Mouse (Mus musculus): ENCODE measurements around the gene Rilp. TPM values are rescaled to one million over a fixed set of nuclear protein-coding genes. Genes with fewer than 3 reads are reported as not detected.

Rilp gene
- polyA plus RNA-seq, 1 experiment from 2014 or later: 0.54 TPM

- H3K27ac ChIP-seq (replicated peaks): 0 out of 2 replicates have a peak overlapping the region, but pooled peaks have one; percentile 99
- H3K4me2 ChIP-seq: no peak overlapping the region
- WGBS: 52% methylated on average over 4 of the region's 4 CpGs
- no peaks in the 10 kb centered on the region for H3K27me3 ChIP-seq
- H3K9ac ChIP-seq: no peak overlapping the region
- H3K4me3 ChIP-seq: no peak overlapping the region
- no peaks in the 10 kb centered on the region for H3K36me3 ChIP-seq
- ATAC-seq (ENCODE audit: low read depth): no peak
- no peaks in the 10 kb centered on the region for H3K9me3 ChIP-seq
- H3K4me1 ChIP-seq (replicated peaks): peaks cover 21% of the 10 kb centered on the region
Observed at GRCm38 (mm10) chr11:75529771-75530170, 19.9 kb downstream of the Rilp start.

DNA sequence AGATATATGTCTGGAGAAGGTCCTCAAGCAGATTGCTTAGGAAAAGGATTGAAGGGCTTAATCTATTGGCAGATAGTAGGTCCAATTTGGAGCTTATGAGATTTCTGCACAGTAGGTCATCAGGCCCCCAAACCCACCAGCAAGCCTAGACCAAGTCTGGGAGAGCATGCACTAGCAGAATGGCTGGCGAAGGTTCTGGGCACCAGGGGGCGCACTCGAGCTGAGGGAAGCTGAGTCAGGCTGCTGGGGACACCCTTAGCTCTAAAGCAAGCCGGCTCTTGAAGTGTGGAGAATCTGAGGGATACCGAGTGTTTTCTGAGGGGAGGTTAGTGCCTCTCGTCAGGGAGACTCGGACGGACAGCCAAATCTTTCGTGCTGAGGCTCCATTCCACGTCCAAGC, 20.4 kb downstream of the Rilp start:
- Histone ChIP-seq H3K36me3 (no peaks in the 10 kb centered on the region), H3K9me3 (no peaks in the 10 kb centered on the region), H3K27me3 (no peaks in the 10 kb centered on the region), H3K4me2 (peak overlapping the region; percentile 97), H3K4me3 (peak overlapping the region; percentile 71), H3K9ac (peak overlapping the region; percentile 97), H3K27ac (replicated peaks) (peak overlapping the region; percentile 99), H3K4me1 (replicated peaks) (peaks cover 27% of the 10 kb centered on the region)
- peak; percentile 14; the same call in 1 of the 2 replicates for ATAC-seq (ENCODE audit: low read depth)
- WGBS: 0% methylated on average over 10 of the region's 10 CpGs

DNA sequence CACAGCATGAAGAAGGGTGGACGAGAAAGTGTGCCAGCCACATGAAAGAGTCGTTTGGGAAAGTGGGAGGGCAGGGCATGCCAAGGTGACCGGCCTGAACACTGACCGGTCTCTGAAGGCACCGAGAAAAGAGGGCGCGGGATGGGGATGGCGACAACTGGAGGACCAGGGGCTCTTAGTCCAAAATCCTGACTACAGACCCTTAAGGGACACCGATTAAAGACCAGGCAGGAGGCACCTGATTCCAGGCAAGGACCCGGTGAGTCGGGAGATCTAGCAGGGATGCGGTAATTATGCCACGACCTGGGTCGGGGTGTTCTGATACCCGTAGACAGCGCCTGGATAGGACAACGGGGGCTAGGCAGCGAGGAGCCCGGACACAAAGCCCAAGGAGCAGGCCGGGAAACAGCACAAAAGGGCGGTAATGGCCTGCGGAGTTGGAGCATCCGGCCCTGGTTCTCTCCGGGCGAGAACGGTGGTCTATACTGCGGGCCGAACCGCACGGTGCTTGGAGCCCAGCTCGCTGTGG, 21.0 kb downstream of the Rilp start:
- Histone ChIP-seq H3K36me3 (no peaks in the 10 kb centered on the region), H3K4me1 (replicated peaks) (peaks cover 33% of the 10 kb centered on the region), H3K27me3 (no peaks in the 10 kb centered on the region), H3K9me3 (no peaks in the 10 kb centered on the region), H3K4me2 (peak overlapping the region; percentile 97), H3K27ac (replicated peaks) (peak overlapping the region; percentile 99), H3K4me3 (peak overlapping the region; percentile 71), H3K9ac (peak overlapping the region; percentile 97)
- under 1% methylated on average over 31 of the region's 31 CpGs for WGBS
- ATAC-seq (ENCODE audit: low read depth): peak; percentile 21

GRCm38 (mm10) chr11:75531469-75532242, 21.8 kb downstream of the Rilp start, which contains the start of gene Slc43a2:
TSS of gene Slc43a2 (plus strand) at chr11:75531694.
- Histone ChIP-seq H3K27ac (replicated peaks) (peak within 1 kb of the TSS; percentile 99), H3K9me3 (no peaks in the 10 kb centered on the region), H3K36me3 (no peaks in the 10 kb centered on the region), H3K9ac (peak within 1 kb of the TSS; percentile 97), H3K4me3 (peak within 1 kb of the TSS; percentile 71), H3K27me3 (no peaks in the 10 kb centered on the region), H3K4me1 (replicated peaks) (peaks cover 38% of the 10 kb centered on the region), H3K4me2 (peak within 1 kb of the TSS; percentile 97)
- peak; percentile 96 for ATAC-seq (ENCODE audit: low read depth)
- under 1% methylated on average over 62 of the region's 62 CpGs for WGBS

DNA sequence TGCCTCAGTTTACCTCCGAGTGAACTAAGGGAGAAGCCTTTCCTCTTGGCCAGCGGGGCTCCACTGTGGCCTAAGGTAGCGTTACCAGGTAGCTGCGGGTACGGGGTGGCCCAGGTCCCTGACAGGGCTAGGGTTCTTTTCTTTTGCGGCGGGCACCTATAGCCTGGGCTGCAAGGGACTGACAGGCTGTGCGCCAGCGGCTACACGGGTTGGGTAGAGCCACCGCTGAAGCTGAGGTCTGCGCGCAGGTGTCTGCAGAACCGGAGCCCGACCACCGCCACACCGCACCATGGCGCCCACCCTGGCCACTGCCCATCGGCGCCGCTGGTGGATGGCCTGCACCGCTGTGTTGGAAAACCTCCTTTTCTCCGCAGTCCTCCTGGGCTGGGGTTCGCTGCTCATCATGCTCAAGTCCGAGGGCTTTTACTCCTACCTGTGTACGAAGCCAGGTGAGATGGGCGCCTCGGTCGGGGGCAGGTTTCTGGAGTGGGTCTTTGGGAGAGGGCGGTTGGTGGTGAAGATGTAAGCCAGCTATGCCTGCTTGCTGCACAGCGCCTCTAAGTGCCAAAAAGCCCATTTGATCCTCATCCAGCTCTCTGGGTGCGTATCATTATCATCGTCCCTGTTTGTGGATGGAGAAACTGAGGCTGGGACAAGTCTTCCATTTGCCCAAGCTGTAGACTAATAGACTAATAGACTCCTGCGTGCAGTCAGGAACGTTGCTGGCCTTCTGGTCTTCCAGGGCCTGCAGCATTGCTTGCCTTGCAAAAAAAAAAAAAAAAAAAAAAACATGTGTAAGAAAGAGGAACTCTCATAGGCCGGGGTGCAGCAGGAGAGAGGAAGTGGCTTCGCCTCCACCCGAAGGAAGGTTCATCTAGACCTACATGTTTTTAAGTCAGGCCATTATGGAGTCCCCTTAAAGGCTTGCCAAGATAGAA, 22.7 kb downstream of the Rilp start:
- Histone ChIP-seq H3K27me3 (no peaks in the 10 kb centered on the region), H3K27ac (replicated peaks) (peak overlapping the region; percentile 99), H3K4me2 (peak overlapping the region; percentile 97), H3K9me3 (no peaks in the 10 kb centered on the region), H3K4me3 (peak overlapping the region; percentile 71), H3K36me3 (no peaks in the 10 kb centered on the region), H3K9ac (peak overlapping the region; percentile 97), H3K4me1 (replicated peaks) (peaks cover 47% of the 10 kb centered on the region)
- WGBS: 13% methylated on average over 38 of the region's 38 CpGs
- peak; percentile 12 for ATAC-seq (ENCODE audit: low read depth)

DNA sequence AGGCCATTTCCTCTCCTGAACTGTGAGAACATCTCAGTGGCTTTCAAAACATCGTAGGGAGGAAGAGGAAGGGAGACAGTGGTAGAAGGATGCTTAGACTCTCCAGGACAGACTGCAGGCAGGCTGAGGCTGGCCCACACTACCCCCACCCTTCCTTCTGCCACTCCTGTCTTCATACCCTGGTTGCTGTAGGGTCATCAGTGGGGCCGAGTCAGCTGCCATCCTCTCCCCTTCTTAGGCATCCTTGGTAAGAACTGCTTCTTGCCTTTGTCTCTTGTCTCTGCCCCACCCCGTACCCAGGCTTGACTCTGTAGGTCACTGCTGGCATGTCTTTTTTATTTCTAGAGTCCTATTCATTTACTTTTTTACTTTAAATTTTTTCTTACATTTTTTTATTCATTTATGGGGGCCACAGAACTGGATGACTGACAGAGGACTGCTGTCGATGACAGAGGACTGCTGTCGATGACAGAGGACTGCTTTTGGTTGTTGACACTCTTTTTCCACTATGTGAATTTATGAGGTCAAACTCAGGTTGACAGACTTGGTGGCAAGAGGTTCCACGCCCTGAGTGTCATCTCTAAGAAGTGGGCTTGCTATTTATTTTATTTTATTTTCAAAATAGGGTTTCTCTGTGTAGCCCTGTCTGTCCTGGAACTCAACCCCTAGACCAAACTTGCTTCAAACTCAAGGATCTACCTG, 23.6 kb downstream of the Rilp start:
- Histone ChIP-seq H3K9me3 (no peaks in the 10 kb centered on the region), H3K4me2 (peak overlapping the region; percentile 97), H3K27me3 (no peaks in the 10 kb centered on the region), H3K9ac (peak overlapping the region; percentile 97), H3K4me1 (replicated peaks) (peaks cover 56% of the 10 kb centered on the region), H3K36me3 (no peaks in the 10 kb centered on the region), H3K27ac (replicated peaks) (peak overlapping the region; percentile 99), H3K4me3 (peak overlapping the region; percentile 71)
- ATAC-seq (ENCODE audit: low read depth): no peak
- WGBS: 76% methylated on average over 6 of the region's 6 CpGs

DNA sequence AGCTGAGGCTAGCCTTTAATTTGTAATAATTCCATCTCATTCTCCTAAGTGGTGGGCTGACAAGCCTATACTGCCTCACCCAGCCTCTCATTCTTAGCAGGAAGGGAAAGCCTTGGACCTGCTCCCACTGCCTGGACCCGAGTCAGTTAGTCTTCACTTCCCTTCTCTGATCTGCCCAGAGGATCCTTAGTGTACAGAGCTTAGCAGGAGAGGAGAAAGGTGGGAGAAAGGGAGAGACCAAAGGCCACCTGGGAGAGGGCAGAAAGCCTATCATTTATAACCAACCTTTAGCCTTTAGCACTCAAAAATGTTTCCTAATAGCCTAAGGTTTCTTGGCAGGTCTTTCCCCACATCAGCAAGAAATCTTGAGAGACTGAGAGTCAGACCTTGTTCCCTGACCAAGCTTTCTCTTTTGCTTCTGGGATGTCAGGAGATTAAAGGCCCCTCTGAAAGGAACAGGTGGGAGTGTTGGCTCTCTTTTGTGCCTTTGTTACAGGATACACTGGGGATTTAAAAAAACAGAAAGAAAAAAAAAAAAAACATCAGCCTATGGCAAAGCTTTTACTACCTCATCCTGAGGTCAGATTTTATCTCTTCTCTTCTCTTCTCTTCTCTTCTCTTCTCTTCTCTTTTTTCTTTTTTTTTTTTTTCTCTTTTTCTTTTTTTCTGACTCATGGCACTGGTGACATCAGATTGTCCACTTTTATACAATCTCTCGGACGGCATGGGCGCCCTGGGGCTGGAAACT, 24.6 kb downstream of the Rilp start:
- Histone ChIP-seq H3K27ac (replicated peaks) (peak overlapping the region; percentile 28; the same call in 1 of the 2 replicates), H3K9ac (peak overlapping the region; percentile 58), H3K9me3 (no peaks in the 10 kb centered on the region), H3K36me3 (no peaks in the 10 kb centered on the region), H3K27me3 (no peaks in the 10 kb centered on the region), H3K4me2 (peak overlapping the region; percentile 97), H3K4me1 (replicated peaks) (peaks cover 63% of the 10 kb centered on the region), H3K4me3 (peak overlapping the region; percentile 71)
- no peak for ATAC-seq (ENCODE audit: low read depth)
- 75% methylated on average over 4 of the region's 4 CpGs for WGBS

- H3K36me3 ChIP-seq: no peaks in the 10 kb centered on the region
- peaks cover 67% of the 10 kb centered on the region for H3K4me1 ChIP-seq (replicated peaks)
- no peaks in the 10 kb centered on the region for H3K9me3 ChIP-seq
- H3K4me3 ChIP-seq: peak overlapping the region; percentile 15
- WGBS: 45% methylated on average over 13 of the region's 13 CpGs
- H3K9ac ChIP-seq: peak overlapping the region; percentile 53
- H3K27ac ChIP-seq (replicated peaks): 0 out of 2 replicates have a peak overlapping the region, but pooled peaks have one; percentile 7
- no peaks in the 10 kb centered on the region for H3K27me3 ChIP-seq
- ATAC-seq (ENCODE audit: low read depth): no peak
- H3K4me2 ChIP-seq: peak overlapping the region; percentile 97
Observed at GRCm38 (mm10) chr11:75535106-75535795, 25.4 kb downstream of the Rilp start.

DNA sequence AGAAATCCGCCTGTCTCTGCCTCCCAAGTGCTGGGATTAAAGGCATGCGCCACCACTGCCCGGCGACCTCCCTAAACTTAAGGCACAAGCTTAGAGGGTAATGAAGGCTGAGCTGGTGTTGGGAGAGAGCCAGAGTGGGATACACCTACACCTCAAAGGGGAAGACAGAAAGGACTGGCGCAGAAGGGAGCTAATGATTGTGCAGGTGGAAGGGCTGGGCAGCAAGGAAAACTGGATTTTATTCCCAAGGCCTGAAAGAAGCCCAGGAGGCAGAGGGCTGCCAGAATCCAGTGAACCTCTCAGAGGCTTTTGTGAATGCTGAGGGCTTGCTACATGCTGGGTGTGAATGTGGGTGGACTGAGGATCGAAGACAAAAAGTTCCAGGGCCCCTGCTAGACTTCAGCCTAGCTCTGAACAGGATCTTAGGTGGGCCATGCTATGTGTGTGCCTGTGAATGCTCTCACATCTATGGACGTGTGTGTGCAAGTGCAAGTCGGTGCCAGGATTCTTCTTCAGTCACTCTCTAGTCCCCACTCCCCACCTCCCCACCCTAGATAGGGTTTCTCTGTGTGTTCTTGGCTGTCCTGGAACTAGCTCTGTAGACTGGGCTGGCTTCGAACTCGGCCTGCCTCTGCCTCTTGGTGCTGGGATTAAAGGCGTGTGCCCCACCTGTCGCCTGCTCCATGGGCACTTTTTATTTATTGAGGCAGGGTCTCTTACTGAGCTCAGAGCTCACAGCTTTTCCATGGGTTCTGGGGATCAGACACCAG, 26.5 kb downstream of the Rilp start:
- H3K27ac ChIP-seq (replicated peaks): peak overlapping the region; percentile 77
- no peak overlapping the region for H3K4me2 ChIP-seq
- peak overlapping the region; percentile 34; the same call in 1 of the 2 replicates for H3K9ac ChIP-seq
- H3K9me3 ChIP-seq: no peaks in the 10 kb centered on the region
- H3K36me3 ChIP-seq: no peaks in the 10 kb centered on the region
- H3K4me1 ChIP-seq (replicated peaks): peaks cover 79% of the 10 kb centered on the region
- ATAC-seq (ENCODE audit: low read depth): no peak
- no peaks in the 10 kb centered on the region for H3K27me3 ChIP-seq
- no peak overlapping the region for H3K4me3 ChIP-seq
- WGBS: 87% methylated on average over 12 of the region's 12 CpGs

- Histone ChIP-seq H3K27ac (replicated peaks) (peak overlapping the region; percentile 77), H3K4me3 (no peak overlapping the region), H3K27me3 (no peaks in the 10 kb centered on the region), H3K4me1 (replicated peaks) (peaks cover 79% of the 10 kb centered on the region), H3K9me3 (no peaks in the 10 kb centered on the region), H3K9ac (no peak overlapping the region), H3K36me3 (no peaks in the 10 kb centered on the region), H3K4me2 (no peak overlapping the region)
- ATAC-seq (ENCODE audit: low read depth): no peak
- WGBS: 94% methylated on average over 8 of the region's 8 CpGs
Observed at GRCm38 (mm10) chr11:75537025-75537414, 27.1 kb downstream of the Rilp start.
